Mouse (Mus musculus) megakaryocyte, embryonic 14.5 days (primary cell): ENCODE data around the gene Cabcoco1. TPM values are rescaled to one million over a fixed set of nuclear protein-coding genes. Genes with fewer than 3 reads are reported as not detected.

Experiments
- H3K27me3 ChIP-seq: replicated peaks from 2 replicates; pipeline ENCODE3; 2012; ENCODE audit warnings: inconsistent platforms
- H3K36me3 ChIP-seq: replicated peaks from 2 replicates; pipeline ENCODE3; 2012; ENCODE audit warnings: low read length, inconsistent platforms, mixed read lengths
- H3K4me1 ChIP-seq: 2 replicates; pipeline ENCODE4 v1.6.1; 2012; ENCODE audit warnings: inconsistent platforms
- H3K4me3 ChIP-seq: replicated peaks from 2 replicates; pipeline ENCODE3; 2012; ENCODE audit warnings: moderate library complexity, mild to moderate bottlenecking, inconsistent platforms
- H3K9me3 ChIP-seq: 2 replicates; pipeline ENCODE4 v1.6.1; 2012; ENCODE audit warnings: inconsistent platforms
- FLI1 ChIP-seq: IDR thresholded peaks from 2 replicates; pipeline ENCODE4 v1.6.1; 2012; ENCODE audit warnings: low read length, inconsistent platforms, mixed read lengths
- GATA1 ChIP-seq: IDR thresholded peaks from 3 replicates; pipeline ENCODE4 v1.6.1; 2012; ENCODE audit warnings: mixed read lengths, low read length, inconsistent platforms, borderline replicate concordance
- polyA plus RNA-seq: library from polyadenylated mRNA; stranded (reverse); fragments of >175 nt; gene quantifications from 2 replicates; pipeline ENCODE4 v1.2.3, GENCODE M21; 2012; ENCODE audit warnings: low replicate concordance; ENCODE audit not compliant: insufficient read depth

Cabcoco1 gene
- polyA plus RNA-seq, 1 experiment, result not detected

- Histone ChIP-seq H3K9me3 (no peaks in the 10 kb centered on the region), H3K4me3 (peak overlapping the region; percentile 26), H3K27me3 (peaks cover 2% of the 10 kb centered on the region)
Observed at GRCm38 (mm10) chr10:68459784-68460183, 81.9 kb downstream of the Cabcoco1 start.

DNA sequence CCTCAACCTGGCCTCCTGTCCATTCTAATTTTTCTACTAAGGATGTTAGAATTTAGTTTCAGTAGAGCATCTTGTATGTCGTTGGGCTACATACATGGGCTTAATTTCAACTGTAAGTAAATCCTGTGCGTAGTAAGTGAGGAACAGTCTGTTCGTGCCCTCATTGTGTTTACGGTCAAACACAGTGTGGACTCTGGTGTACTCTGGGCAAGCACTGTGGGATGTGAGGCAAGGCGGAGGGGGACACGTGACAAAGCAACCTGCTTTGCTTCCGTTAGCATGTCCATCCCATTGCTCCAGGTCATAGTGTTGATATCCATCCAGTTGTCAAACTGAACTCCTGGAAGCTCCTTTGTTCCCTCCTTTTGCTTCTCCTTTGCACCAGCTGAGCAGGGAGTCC, 84.7 kb downstream of the Cabcoco1 start:
- no peak for TF ChIP-seq FLI1
- Histone ChIP-seq H3K27me3 (peaks cover 2% of the 10 kb centered on the region), H3K36me3 (peaks cover 5% of the 10 kb centered on the region)

More at GRCm38 (mm10) chr10:68459784-68460183, 81.9 kb downstream of the Cabcoco1 start:
- no peaks in the 10 kb centered on the region for H3K36me3 ChIP-seq
- TF ChIP-seq FLI1, result no peak
- no peak for TF ChIP-seq GATA1
- H3K4me1 ChIP-seq, result peaks cover 11% of the 10 kb centered on the region

DNA sequence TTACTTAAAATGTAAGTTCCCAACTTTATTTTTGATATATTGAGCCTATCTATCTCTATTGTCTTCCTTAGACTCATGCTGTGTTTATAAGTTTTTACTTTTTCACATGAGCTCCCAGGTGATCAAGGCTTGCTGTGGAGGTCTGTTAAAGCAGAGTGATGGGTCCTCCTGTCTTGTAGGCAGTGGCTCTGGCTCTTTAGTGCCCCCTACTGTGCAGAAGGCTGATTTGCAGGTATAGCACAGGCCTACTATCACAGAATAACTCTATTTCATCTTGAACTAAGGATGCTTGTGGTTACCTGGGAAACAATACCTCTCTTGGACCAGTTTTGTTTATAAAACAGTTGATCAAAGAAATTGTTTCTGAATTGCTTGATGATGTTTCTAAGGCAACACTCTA, 87.2 kb downstream of the Cabcoco1 start:
- Histone ChIP-seq H3K27me3 (no peaks in the 10 kb centered on the region), H3K4me3 (no peak overlapping the region)

More for the DNA sequence above, 84.7 kb downstream of the Cabcoco1 start:
- Histone ChIP-seq H3K4me1 (peaks cover 7% of the 10 kb centered on the region), H3K4me3 (no peak overlapping the region), H3K9me3 (peaks cover 6% of the 10 kb centered on the region; the same call in 1 of the 2 replicates)

DNA sequence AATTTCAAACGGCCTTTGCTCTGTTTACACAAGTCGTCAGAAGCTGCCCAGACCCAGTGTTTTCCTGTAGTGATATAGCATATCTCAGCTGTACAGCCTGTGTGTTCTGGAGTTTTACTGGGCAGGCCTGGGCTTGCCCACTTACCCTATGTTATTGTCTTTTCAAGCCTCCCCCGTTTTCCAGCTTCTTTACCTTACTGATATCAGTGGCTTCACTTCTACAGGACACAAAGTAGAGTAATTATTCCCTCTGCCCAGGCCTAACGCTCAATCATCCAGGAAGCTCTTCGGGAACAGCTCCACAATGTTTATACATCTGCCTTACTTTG, 94.9 kb downstream of the Cabcoco1 start:
- TF ChIP-seq FLI1, result no peak
- no peak for TF ChIP-seq GATA1
- Histone ChIP-seq H3K27me3 (no peaks in the 10 kb centered on the region), H3K36me3 (peaks cover 2% of the 10 kb centered on the region), H3K4me1 (peaks cover 60% of the 10 kb centered on the region), H3K9me3 (no peaks in the 10 kb centered on the region), H3K4me3 (peak overlapping the region; percentile 74)

More for the DNA sequence above, 87.2 kb downstream of the Cabcoco1 start:
- peaks cover 6% of the 10 kb centered on the region; the same call in 1 of the 2 replicates for H3K9me3 ChIP-seq
- TF ChIP-seq GATA1 (no peak), FLI1 (no peak)
- H3K4me1 ChIP-seq, result no peaks in the 10 kb centered on the region; the same call in 1 of the 2 replicates
- H3K36me3 ChIP-seq, result peaks cover 5% of the 10 kb centered on the region

GRCm38 (mm10) chr10:68445876-68446796, 95.6 kb downstream of the Cabcoco1 start:
- no peak for TF ChIP-seq GATA1
- no peak for TF ChIP-seq FLI1
- peak overlapping the region; percentile 74 for H3K4me3 ChIP-seq
- H3K4me1 ChIP-seq, result peaks cover 60% of the 10 kb centered on the region

GRCm38 (mm10) chr10:68445244-68445811, 96.4 kb downstream of the Cabcoco1 start:
- TF ChIP-seq FLI1 (no peak), GATA1 (no peak)
- no peaks in the 10 kb centered on the region for H3K9me3 ChIP-seq
- H3K27me3 ChIP-seq, result no peaks in the 10 kb centered on the region
- H3K4me3 ChIP-seq, result no peak overlapping the region
- peaks cover 2% of the 10 kb centered on the region for H3K36me3 ChIP-seq
- peaks cover 60% of the 10 kb centered on the region for H3K4me1 ChIP-seq

More at GRCm38 (mm10) chr10:68445876-68446796, 95.6 kb downstream of the Cabcoco1 start:
- Histone ChIP-seq H3K36me3 (peaks cover 2% of the 10 kb centered on the region), H3K9me3 (no peaks in the 10 kb centered on the region), H3K27me3 (no peaks in the 10 kb centered on the region)

GRCm38 (mm10) chr10:68444361-68445114, 97.2 kb downstream of the Cabcoco1 start:
- H3K4me3 ChIP-seq, result no peak overlapping the region

DNA sequence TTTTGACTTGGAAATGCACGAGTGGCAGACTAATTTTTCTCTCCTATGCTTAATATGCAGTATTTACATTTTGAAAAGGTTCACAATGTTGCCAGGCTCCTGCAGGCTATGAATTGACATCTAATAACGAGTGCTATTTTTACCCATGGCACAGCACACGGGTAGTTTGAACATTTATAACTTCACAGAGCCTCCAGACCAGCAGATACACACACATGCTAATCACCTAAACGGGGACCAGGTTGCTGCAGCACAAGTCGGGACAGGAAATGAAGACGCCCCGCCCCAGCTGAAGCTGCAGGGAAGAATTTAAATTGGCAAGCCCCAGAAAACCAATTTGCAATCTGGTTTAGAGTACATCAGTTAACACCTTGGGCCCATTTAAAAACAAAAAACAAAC, 98.6 kb downstream of the Cabcoco1 start:
- no peak for TF ChIP-seq GATA1
- no peak for TF ChIP-seq FLI1
- H3K9me3 ChIP-seq, result no peaks in the 10 kb centered on the region

More at GRCm38 (mm10) chr10:68444361-68445114, 97.2 kb downstream of the Cabcoco1 start:
- peaks cover 60% of the 10 kb centered on the region for H3K4me1 ChIP-seq
- no peaks in the 10 kb centered on the region for H3K9me3 ChIP-seq
- no peak for TF ChIP-seq FLI1
- H3K36me3 ChIP-seq, result peaks cover 2% of the 10 kb centered on the region
- H3K27me3 ChIP-seq, result no peaks in the 10 kb centered on the region

DNA sequence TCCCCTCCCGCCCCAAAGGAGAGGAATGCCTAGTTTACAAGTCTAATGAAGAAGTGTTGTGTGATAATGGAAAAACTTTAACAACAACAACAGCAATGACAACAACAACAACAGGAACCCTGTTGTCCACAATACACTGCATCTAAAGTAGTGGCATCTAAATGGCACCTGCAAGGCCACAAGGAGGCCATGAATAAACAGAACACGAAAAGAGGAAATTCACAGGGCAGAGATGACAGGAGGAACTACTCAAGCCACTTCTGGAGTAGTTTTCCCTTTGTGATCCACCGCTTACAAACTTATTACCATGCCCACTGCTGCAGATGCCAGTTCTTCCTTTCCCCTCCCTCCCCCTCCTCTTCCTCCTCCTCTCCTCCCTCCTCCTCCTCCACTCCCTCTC, 99.0 kb downstream of the Cabcoco1 start:
- H3K36me3 ChIP-seq, result no peaks in the 10 kb centered on the region
- H3K4me1 ChIP-seq, result peaks cover 50% of the 10 kb centered on the region
- H3K4me3 ChIP-seq, result peak overlapping the region; percentile 71
- H3K9me3 ChIP-seq, result no peaks in the 10 kb centered on the region
- no peaks in the 10 kb centered on the region for H3K27me3 ChIP-seq
- TF ChIP-seq GATA1, result no peak
- TF ChIP-seq FLI1, result no peak

More for the DNA sequence above, 98.6 kb downstream of the Cabcoco1 start:
- Histone ChIP-seq H3K4me3 (peak overlapping the region; percentile 71), H3K36me3 (no peaks in the 10 kb centered on the region), H3K27me3 (no peaks in the 10 kb centered on the region), H3K4me1 (peaks cover 54% of the 10 kb centered on the region)
